Mouse (Mus musculus) lung, postnatal 25 days (tissue): ENCODE results near the gene Sec14l3.
"Not testable (repeated sequence)": the region's sequence is repeated elsewhere in the genome, so short reads cannot be mapped to it uniquely, and the experiment has no call there.

Experiments
- DNase-seq: peaks from one replicate; pipeline ENCODE4 v3.0.0; 2022; ENCODE audit warnings: low spot score

Gene Sec14l3

GRCm38 (mm10) chr11:4101851-4102250, 37.2 kb downstream of the Sec14l3 start:
- no peak for DNase-seq

- DNase-seq = no peak
Observed at GRCm38 (mm10) chr11:4103522-4103921, 38.9 kb downstream of the Sec14l3 start.

- DNase-seq = no peak
Observed at GRCm38 (mm10) chr11:4104989-4105388, 40.3 kb downstream of the Sec14l3 start.

GRCm38 (mm10) chr11:4105444-4105843, 40.8 kb downstream of the Sec14l3 start:
- DNase-seq = no peak

GRCm38 (mm10) chr11:4107901-4108300, 43.3 kb downstream of the Sec14l3 start:
- DNase-seq = not testable (repeated sequence)

GRCm38 (mm10) chr11:4108691-4109090, 44.0 kb downstream of the Sec14l3 start:
- no peak for DNase-seq

GRCm38 (mm10) chr11:4112033-4112432, 47.4 kb downstream of the Sec14l3 start:
- DNase-seq = no peak

GRCm38 (mm10) chr11:4112861-4113260, 48.2 kb downstream of the Sec14l3 start:
- no peak for DNase-seq

GRCm38 (mm10) chr11:4113496-4113895, 48.9 kb downstream of the Sec14l3 start:
- no peak for DNase-seq

GRCm38 (mm10) chr11:4113970-4114369, 49.3 kb downstream of the Sec14l3 start:
- DNase-seq = no peak

- not testable (repeated sequence) for DNase-seq
Observed at GRCm38 (mm10) chr11:4114541-4114940, 49.9 kb downstream of the Sec14l3 start.

- no peak for DNase-seq
Observed at GRCm38 (mm10) chr11:4115407-4115806, 50.8 kb downstream of the Sec14l3 start.

- no peak for DNase-seq
Observed at GRCm38 (mm10) chr11:4116458-4117141, 52.0 kb downstream of the Sec14l3 start.

GRCm38 (mm10) chr11:4117372-4118071, 52.9 kb downstream of the Sec14l3 start:
- no peak for DNase-seq

GRCm38 (mm10) chr11:4118081-4118921, 53.7 kb downstream of the Sec14l3 start:
- peak; percentile 83 for DNase-seq

- DNase-seq = no peak
Observed at GRCm38 (mm10) chr11:4119635-4120034, 55.0 kb downstream of the Sec14l3 start.

- no peak for DNase-seq
Observed at GRCm38 (mm10) chr11:4121691-4122090, 57.0 kb downstream of the Sec14l3 start.

- DNase-seq = peak; percentile 52
Observed at GRCm38 (mm10) chr11:4122226-4122625, 57.6 kb downstream of the Sec14l3 start.

- DNase-seq = peak; percentile 50
Observed at GRCm38 (mm10) chr11:4122742-4123579, 58.3 kb downstream of the Sec14l3 start, which contains the start of gene Sec14l2. Gene Sec14l2, minus strand, starts transcription at chr11:4123415.

- peak; percentile 50 for DNase-seq
Observed at GRCm38 (mm10) chr11:4123922-4124321, 59.3 kb downstream of the Sec14l3 start.

GRCm38 (mm10) chr11:4127059-4127458, 62.4 kb downstream of the Sec14l3 start:
- no peak for DNase-seq
